Mouse (Mus musculus) adrenal gland, adult (tissue): ENCODE results near the gene Gch1.

Experiments used
- DNase-seq, 2 experiments: peaks; one replicate each; pipeline ENCODE4 v3.0.0; 2022 to 2023; ENCODE audit warnings: low spot score in 1 of 2; ENCODE audit not compliant: inconsistent age in 2 of 2

The Gch1 gene

DNA sequence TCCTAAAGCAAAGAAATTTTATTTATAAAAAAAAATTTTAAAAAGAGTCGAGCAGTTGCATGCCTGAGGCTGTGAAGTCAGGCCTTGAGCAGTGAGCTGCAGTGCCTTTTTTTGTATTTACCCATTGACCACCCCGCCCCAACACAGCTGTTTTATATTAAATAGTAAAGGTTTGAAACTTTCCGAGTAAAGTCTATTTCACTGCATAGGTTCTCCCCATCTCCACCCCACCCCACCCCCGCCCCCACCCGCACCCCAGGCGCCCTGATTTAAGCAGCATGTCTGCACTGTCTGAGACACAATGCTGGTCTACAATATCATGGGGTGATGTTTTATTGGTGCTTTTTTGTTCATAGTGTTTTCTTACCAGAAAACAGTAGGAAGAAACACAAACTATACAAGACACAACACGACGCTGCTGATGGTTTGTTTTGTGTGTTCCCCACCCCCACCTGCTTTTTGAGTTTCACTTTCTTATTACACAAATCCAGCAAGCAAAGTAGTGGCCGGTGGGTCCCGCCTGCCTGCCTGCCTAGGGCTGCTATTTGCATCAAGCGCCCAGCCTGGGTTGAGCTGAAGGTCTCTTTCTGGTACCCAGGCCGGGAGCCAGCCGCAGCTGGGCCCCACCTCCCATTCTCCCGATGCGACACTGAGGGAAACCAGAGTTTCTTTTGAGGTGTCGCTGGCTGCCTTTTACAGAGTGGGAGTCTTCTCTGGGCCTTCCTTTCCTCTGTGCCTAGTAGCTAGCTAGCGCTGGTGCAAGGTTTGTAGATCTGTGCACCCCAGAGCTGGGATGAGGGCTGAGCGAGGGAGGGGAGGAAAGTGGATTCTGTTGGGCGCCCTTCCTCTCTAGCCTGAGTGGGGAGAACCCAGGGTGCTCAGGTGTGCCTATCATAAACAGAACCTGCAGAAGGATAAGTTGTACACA, 84.7 kb downstream of the Gch1 start:
- DNase-seq: peak in 1 of 2 experiments; percentile 51
